Mouse (Mus musculus) embryo, embryonic 11 days (tissue): ENCODE results near the gene Dusp2.

Source experiments
- DNase-seq: peaks from one replicate; pipeline ENCODE4 v3.0.0-alpha.2; 2015

The Dusp2 gene

DNA sequence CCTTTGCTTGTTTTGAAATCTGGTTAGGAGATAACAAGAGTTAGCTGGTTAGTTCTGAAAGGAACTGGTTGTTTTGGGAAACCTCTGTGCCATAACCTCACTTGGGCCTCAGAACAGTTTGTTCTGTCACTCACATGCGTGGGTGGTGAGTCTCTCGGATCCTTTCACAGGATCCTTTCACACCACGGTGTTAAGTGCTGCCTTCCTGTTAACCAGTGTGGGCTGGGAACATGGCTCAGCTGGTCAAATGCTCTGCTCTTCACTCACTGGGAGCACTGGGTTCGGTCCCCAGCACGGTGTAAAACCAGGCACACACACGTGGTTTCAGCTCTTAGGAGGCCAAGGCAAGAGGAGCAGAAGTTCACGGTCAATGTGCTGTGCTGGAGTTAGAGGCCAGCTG is 11.5 kb upstream of the Dusp2 start:
- DNase-seq: no peak

DNA sequence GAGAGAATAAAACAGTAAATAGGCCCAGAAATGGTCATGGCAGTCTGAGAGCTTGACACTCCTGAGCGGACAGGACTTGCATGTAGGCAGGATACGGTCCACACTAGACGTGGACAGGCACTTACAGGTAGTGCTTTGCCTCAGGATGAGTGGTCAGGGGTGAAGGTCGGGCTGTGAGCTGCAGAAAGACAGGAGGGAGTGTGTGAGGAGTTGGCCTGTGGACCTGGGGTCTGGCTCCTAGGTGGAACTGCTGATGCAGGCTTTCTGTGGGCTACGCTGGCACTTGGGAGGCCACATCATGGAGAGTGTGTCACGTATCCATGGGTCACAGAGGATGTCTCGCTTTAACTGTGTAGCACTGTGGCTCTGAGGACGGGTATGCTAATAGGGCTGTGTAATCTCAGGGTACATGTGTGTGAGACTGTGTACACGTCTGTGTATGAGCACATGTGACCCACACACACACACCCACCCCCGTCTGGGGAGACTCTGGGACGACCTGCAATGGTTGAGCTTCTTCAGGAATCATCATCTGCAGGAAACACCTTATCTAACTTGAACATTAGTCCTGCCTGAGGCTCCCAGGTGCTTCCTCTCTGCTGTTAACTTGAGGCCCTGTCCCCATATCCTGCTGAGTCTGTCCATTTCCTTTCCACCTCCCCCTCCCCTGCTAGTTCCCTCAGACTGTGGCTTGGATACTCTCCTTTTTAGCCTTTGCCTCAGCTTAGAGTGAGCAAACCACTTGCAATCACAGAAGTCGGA is 7.7 kb upstream of the Dusp2 start:
- no peak for DNase-seq

DNA sequence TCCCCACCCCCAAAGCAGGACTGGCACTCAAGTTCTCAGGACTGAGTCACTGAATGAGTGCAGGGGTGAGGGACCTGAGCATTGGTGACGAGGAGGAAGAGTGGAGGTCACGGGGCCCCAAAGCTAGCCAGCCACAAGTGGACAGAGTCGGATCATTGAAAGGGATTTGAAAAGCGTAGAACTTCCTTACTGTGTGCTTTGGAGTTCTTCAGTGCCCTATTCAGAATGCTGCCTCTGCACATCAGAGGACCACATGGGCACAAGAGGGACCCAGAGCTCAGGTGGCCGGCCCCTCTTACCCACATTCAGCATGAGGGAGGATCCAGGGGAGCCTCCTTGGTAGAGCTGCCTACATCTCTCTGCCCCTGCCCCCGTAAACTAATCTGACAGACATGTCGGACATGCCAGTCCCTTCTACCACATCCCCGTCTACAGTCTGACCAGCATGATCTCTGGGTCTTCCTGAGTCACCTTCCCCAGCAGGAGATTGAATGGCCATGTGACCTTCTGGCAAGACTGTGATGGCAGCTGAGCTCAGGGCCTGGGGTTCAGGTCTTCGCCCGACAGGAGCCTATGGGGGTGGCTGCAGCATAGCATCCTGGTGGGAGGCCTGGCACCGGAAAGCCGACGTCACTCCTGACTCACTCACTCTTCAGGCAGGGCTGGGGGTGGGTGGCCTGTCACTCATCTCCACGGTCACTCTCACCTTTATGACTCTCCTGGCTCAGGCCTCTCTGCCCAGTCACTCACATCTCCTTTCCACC is 3.0 kb upstream of the Dusp2 start:
- no peak for DNase-seq

DNA sequence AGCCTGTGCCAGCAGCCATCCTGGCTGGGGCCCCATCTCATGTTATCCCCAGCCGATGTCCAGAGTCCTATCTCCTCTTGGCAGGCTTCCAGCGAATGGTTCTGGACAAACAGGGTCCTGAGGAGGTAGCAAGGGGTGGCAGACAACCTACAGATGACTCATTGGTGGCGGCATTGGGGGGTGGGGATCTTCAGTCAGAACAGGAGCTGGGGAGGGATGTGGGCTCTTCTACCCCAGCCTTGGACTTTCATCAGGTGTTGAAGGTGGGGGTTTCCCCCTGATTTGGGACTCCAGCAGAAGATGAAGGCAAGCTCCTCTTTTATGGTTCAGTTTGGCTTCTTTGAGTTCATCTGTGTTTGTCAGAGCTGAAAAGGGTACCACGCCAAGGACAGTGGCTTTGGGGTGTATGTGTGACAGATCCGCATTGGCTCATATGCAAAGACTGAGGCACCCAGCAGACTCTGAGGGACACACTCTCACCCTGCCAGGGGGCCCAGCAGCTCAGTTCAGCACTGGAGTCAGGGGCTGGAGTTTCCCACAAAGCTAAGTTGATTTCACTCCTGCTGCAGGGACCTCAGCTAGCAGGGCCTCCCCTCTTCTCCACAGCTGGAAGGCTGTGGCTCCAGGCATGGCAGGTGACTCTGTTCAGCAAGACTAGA is 1.9 kb upstream of the Dusp2 start:
- no peak for DNase-seq

GRCm38 (mm10) chr2:127335078-127335541 is 849 bp upstream of the Dusp2 start:
- no peak for DNase-seq

- DNase-seq: no peak
Measured at GRCm38 (mm10) chr2:127336497-127336832, 506 bp downstream of the Dusp2 start.

DNA sequence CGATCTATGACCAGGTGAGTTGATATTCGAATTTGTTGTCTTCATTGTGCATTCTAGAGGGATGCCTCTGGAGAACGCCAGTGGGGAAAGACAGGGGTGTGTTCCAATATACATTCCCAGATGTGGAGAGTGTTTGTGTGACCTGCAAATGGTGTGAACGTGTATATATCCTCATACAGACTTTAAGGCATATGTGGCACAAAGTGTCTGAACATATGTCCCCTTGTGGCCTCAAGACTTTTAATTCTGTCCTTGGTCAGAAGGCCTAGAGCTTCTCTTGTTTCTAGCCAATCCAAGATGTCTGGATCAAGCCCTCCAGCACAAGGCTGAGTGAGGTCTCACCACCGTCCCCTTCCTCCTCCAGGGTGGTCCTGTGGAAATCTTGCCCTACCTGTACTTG is 926 bp downstream of the Dusp2 start:
- no peak for DNase-seq

DNA sequence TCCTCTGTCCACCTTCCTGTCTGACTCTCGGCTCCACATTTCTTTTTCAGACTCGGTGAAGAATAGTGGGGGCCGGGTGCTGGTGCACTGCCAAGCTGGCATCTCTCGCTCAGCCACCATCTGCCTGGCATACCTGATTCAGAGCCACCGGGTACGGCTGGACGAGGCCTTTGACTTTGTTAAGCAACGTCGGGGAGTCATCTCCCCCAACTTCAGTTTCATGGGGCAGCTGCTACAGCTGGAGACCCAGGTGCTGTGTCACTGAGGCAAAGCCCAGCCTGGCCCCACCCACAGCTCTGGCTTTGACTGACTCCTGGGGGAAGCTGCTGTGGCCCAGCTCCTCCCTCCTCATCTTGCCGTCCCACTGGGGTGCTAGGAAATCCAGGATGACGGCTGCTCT is 1.6 kb downstream of the Dusp2 start:
- DNase-seq: no peak

DNA sequence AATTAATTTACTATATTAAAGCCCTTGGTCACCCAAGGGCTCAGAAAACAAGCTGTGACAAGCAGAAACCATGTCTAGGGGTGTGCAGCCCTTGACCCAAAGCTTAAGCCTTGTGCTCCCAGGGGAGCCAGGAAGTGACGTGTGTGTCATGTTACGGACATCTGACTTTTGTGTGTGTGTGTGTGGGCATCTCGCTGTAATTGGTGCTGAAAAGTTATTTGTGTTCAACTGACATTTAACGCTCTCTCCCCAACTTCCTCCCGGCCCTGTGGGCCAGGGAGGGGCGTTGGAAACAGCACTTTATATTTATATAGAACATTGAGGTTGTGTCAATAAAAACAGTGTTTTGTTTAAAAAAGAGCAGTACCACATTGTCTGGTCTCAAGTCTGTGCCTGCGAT is 2.1 kb downstream of the Dusp2 start:
- DNase-seq: no peak

DNA sequence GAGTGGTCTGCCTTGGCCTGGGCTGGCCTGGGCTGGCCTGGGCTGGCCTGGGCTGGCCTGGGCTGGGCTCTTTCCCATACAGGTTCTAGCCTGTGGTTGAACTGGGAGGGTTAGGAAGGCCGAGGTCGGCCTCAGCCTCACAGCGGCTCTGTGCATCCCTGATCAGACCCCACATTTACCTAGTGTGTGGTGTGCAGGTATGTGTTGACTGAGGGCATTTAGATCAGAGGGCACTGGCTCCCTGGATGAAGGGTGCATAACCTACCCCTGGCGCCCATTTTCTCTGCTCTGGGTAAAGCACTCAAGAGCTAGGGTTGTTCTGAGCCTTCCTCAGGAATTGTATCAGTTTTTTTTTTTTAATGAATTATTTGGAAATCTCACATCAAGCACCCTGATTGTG is 2.5 kb downstream of the Dusp2 start, which contains the start of gene Astl:
Astl (plus strand) TSS at position 224 of the 400 bp plus-strand sequence.
- DNase-seq: no peak

- DNase-seq: no peak
Measured at GRCm38 (mm10) chr2:127338833-127339232, 2.9 kb downstream of the Dusp2 start.

DNA sequence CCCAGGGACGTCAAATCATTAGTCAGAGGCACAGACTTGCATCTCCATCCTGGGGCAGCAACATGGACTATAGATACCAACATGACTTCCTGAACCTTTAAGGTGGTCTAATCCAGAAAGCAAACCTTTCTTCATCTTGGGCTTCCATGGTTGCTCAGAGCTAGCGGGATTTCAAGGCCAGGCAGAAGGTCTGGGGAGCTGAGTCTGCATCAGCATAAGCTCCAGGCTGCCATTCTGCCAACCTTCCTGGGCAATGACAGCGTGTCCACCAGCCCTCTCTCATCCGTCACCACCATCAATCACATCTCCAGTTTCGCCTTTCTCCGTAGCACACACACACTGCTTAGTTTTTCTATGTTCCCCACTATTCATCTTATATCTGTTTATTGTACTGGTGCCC is 3.3 kb downstream of the Dusp2 start:
- DNase-seq: no peak

GRCm38 (mm10) chr2:127341159-127341558 is 5.2 kb downstream of the Dusp2 start:
- DNase-seq: peak; percentile 71

DNA sequence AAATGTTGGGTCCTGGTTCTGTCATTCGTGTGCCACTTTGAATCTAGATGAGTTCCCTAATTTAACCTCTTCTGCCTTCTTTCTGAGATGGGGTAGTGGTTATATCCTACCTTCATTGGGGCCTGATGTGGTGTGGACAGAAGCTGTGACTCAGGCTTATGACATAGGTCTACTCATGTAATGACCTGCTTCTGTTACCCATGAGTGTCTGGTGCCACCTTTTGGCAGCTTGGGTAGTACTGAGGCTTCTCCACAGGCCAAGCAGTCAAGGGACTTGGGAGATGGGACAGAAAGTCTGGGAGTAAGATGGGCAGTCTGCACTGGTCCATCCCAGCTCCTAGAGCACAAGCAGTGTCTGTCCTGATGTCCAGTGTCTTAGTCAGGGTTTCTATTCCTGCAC is 10.4 kb downstream of the Dusp2 start:
- no peak for DNase-seq

- no peak for DNase-seq
Measured at GRCm38 (mm10) chr2:127347147-127347985, 11.4 kb downstream of the Dusp2 start.

DNA sequence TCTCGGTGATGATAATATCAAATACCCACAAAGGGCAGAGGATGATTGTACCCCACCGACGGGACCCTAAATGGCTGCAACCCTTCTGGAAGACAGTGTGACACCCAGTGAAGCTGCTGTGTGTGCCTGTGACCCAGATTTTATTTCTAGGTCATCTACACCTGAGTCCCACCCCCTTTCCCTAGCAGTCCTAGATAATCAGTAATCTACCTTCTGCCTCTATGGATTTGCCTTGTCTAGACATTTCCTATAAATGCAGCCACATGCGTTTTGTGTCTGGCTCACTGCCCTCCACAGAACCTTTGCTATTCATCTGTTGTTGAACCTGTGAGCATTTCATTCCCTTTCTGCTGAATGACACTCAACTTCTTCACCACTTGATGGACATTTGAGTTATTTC is 17.9 kb downstream of the Dusp2 start:
- DNase-seq: no peak

GRCm38 (mm10) chr2:127362459-127363281 is 26.7 kb downstream of the Dusp2 start, which contains the start of gene Adra2b:
TSS of gene Adra2b (plus strand) at chr2:127363208.
- peak; percentile 87 for DNase-seq

DNA sequence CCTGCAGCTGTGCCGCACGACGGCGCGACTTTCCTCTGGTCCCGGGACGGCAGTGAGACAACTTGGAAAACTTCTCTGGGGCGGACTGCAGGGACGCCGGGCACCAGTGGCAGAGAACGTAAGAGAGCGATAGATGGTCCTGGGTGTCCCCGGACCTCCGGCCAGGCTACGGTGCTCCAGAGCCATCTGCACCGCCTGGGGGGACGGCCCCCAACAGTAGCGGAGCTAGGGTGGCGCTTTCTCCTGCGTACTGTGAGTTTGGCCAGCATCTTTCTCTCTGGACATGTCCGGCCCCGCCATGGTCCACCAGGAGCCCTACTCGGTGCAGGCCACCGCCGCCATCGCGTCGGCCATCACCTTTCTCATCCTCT is 27.3 kb downstream of the Dusp2 start:
- no peak for DNase-seq

DNA sequence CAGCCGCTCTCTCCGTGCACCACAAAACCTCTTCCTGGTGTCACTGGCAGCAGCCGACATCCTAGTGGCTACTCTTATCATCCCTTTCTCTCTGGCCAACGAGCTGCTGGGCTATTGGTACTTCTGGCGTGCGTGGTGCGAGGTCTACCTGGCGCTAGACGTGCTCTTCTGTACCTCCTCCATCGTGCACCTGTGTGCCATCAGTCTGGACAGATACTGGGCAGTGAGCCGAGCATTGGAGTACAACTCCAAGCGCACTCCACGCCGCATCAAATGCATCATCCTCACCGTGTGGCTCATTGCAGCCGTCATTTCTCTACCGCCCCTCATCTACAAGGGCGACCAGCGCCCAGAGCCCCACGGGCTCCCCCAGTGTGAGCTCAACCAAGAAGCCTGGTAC is 27.7 kb downstream of the Dusp2 start:
- DNase-seq: no peak

- no peak for DNase-seq
Measured at GRCm38 (mm10) chr2:127364452-127364851, 28.5 kb downstream of the Dusp2 start.

DNA sequence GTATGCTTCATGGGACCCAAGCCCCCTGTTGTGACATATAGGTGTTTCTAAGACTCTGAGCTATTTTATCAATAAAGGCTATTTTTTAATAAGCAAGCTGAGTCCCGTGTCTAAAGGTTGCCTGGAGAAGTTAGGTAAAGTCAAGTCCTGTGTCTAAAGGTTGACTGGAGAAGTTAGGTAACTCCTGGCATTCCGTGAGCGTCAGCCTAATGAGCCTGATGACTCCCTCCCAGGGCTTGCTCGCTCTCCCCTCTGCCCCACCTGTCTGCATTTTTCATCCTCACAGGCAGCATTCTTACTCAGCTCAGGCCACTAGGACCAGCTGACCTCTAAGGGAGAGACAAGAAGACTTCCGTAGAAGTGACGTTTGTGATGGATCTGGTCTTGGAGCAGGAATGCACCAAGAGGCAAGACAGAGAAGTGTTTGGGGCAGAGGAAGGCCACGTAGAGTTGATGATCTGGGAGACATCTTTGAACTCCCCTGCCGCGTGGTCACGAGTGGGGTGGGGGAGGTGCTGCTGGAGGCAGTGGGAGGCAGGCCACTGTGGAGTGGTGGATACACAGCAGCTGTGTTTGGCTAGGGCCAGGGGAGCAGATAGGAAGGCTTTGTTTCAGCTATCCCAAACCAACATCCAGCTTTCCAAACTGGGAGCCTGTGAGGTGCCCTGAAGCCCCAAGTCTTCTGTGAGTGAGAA is 31.3 kb downstream of the Dusp2 start:
- DNase-seq: no peak
